Mouse (Mus musculus): ENCODE data around the gene Gm13103.
"Not testable (repeated sequence)": the region's sequence is repeated elsewhere in the genome, so short reads cannot be mapped to it uniquely, and the experiment has no call there.

The Gm13103 gene

GRCm38 (mm10) chr4:143846197-143846596, at the start of gene Gm13103:
TSS of gene Gm13103 (plus strand) at chr4:143846497.
- DNase-seq: not testable (repeated sequence)

- no peak for DNase-seq
Measured at GRCm38 (mm10) chr4:143815993-143816392, 30.3 kb upstream of the Gm13103 start, which contains the start of gene Gm13084. TSS of gene Gm13084 (minus strand) at chr4:143816093.

- DNase-seq: peak; percentile 10
Measured at GRCm38 (mm10) chr4:143882371-143882770, 36.1 kb downstream of the Gm13103 start.

- not testable (repeated sequence) for DNase-seq
Measured at GRCm38 (mm10) chr4:143894406-143894805, 48.1 kb downstream of the Gm13103 start.

GRCm38 (mm10) chr4:143900280-143900679, 54.0 kb downstream of the Gm13103 start, which contains the start of gene Pramef6:
TSS of gene Pramef6 (minus strand) at chr4:143900380.
- DNase-seq: not testable (repeated sequence)
